Mouse (Mus musculus) myocyte (in vitro differentiated cells): ENCODE data around the gene Rsad2.

Experiments
- CEBPB ChIP-seq: IDR thresholded peaks from 2 replicates; pipeline ENCODE4 v1.6.1; 2011; ENCODE audit warnings: mild to moderate bottlenecking, moderate library complexity; ENCODE audit not compliant: poor library complexity, insufficient read depth, severe bottlenecking
- E2F4 ChIP-seq: IDR thresholded peaks from one replicate; pipeline ENCODE4 v1.6.1; 2011; ENCODE audit warnings: mild to moderate bottlenecking, control low read depth, moderate library complexity; ENCODE audit not compliant: insufficient read depth
- MAX ChIP-seq: IDR thresholded peaks from one replicate; pipeline ENCODE4 v1.6.1; 2011; ENCODE audit warnings: low read depth, mild to moderate bottlenecking, control low read depth
- MYOD1 ChIP-seq, 3 experiments: IDR thresholded peaks; one replicate each; pipeline ENCODE4 v1.6.1; 2011; ENCODE audit warnings: control low read depth in 2 of 3, low read depth in 2 of 3, mild to moderate bottlenecking in 2 of 3, moderate library complexity in 1 of 3; ENCODE audit not compliant: insufficient read length in 2 of 3, control insufficient read depth in 1 of 3
- POLR2A ChIP-seq: IDR thresholded peaks from one replicate; pipeline ENCODE4 v1.6.1; 2011; ENCODE audit warnings: low read depth, mild to moderate bottlenecking, control low read depth, moderate library complexity; ENCODE audit not compliant: insufficient read length
- POLR2AphosphoS2 ChIP-seq: IDR thresholded peaks from one replicate; pipeline ENCODE4 v1.6.1; 2011; ENCODE audit warnings: low read depth, control low read depth; ENCODE audit not compliant: insufficient read length
- REST ChIP-seq: IDR thresholded peaks from one replicate; pipeline ENCODE4 v1.6.1; 2011; ENCODE audit warnings: mild to moderate bottlenecking, control low read depth, moderate library complexity; ENCODE audit not compliant: insufficient read depth, insufficient read length
- SRF ChIP-seq: IDR thresholded peaks from one replicate; pipeline ENCODE4 v1.6.1; 2011; ENCODE audit warnings: low read depth; ENCODE audit not compliant: control insufficient read depth, insufficient read length
- TCF12 ChIP-seq: IDR thresholded peaks from one replicate; pipeline ENCODE4 v1.6.1; 2011; ENCODE audit warnings: mild to moderate bottlenecking, control low read depth; ENCODE audit not compliant: poor library complexity, insufficient read depth, severe bottlenecking
- TCF3 ChIP-seq: IDR thresholded peaks from one replicate; pipeline ENCODE4 v1.6.1; 2011; ENCODE audit warnings: low read depth, control low read depth; ENCODE audit not compliant: insufficient read length
- USF1 ChIP-seq: IDR thresholded peaks from one replicate; pipeline ENCODE4 v1.6.1; 2011; ENCODE audit warnings: low read depth, mild to moderate bottlenecking, control low read depth, moderate library complexity

DNA sequence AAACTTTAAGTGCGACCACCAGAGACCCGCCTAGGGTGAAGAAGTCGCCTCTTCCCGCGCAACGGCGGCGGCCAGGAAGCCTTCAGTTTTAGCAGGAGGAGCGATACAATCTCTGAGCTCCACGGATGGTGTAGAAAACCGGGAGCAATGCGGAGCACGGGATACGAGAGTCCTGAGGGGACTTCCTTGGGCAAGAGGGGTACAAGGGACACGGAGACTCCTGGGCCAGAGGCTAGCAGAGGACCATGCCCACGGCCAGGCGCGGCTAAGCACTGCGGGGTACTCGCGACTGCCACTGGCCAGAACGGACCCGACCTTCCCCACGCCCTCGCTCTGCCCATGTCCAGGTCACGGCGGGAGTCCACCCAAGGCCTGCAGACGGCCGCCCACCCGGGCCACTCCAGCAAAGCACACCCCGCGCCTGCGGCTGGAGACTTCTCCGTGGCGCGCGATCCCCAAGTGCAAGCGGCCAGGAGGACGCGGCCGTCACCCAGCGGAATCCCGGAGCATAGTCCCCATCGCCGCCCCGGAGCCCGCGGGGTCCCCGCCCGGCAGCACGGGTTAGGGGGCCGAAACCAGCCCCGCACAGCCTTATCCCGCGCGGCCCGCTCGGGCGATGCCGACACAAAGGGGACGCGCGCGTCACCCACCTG lies 41.7 kb downstream of the Rsad2 start:
- TF ChIP-seq POLR2AphosphoS2, result no peak
- TF ChIP-seq MYOD1 (IDR thresholded peaks at IDR 0.05; ENCODE audit: control insufficient read depth in 1 of 3, insufficient read length in 2 of 3, low read depth in 2 of 3), result no peak
- TF ChIP-seq POLR2A, result no peak
- TF ChIP-seq TCF12, result no peak
- TF ChIP-seq USF1, result no peak
- TF ChIP-seq MAX, result no peak
- TF ChIP-seq E2F4, result no peak
- TF ChIP-seq CEBPB, result no peak
- no peak for TF ChIP-seq TCF3
- no peak for TF ChIP-seq SRF
- no peak for TF ChIP-seq REST
